Mouse (Mus musculus): ENCODE results near the gene Pnkd.

DNA sequence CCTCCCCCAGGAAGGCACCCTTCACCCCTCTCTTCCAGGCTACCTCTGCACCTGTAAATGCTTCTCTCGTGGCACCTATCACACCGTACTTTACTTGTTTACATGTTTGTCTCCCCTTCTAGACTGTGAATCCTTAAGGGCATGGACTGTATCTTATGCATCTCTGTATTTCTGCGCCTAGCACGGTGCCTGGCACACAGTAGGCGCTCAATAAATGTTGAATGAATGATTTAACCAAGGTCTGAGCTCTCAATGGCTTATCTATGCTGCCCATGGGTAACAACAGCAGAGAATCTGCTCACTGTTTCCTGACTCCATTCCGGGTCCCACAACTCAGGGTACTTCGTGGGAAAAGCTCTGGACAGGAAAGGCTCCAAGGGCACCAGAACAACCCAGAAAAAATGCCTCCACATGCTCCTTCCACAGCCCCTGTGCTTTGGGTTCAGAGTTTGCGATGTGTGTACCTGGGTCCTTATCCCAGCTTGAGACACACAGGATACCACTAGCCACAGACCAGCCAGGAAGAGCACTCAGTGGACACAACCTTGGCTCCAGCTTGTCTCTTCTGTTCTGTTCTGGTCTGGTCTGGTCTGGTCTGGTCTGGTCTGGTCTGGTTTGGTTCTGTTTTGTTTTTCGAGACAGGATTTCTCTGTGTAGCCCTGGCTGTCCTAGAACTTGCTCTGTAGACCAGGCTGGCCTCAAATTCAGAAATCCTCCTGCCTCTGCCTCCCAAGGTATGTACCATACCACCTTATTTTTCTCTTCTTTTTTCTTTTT lies 68.9 kb downstream of the Pnkd start:
- TF ChIP-seq TAL1 (IDR thresholded peaks at IDR 0.05; ENCODE audit: low read length) (no peak), GATA1 (IDR thresholded peaks at IDR 0.05; ENCODE audit: low read length) (no peak)
